Mouse (Mus musculus) right cerebral cortex, adult 2 months (tissue): ENCODE measurements around the gene Polr1a.
"Not testable (repeated sequence)": the region's sequence is repeated elsewhere in the genome, so short reads cannot be mapped to it uniquely, and the experiment has no call there.

Source experiments
- DNase-seq, 2 experiments: peaks; one replicate each; pipeline ENCODE4 v3.0.0; 2021 to 2022; ENCODE audit warnings: low spot score in 2 of 2

Polr1a gene

GRCm38 (mm10) chr6:71908481-71909381 lies at the start of gene Polr1a, which contains the start of gene Ptcd3:
TSS of gene Polr1a (plus strand) at chr6:71909053.
TSS of gene Ptcd3 (minus strand) at chr6:71908750.
- DNase-seq: peak; percentile 92 to 95

- no peak for DNase-seq
Observed at GRCm38 (mm10) chr6:71867751-71868150, 41.1 kb upstream of the Polr1a start.

- DNase-seq: no peak
Observed at GRCm38 (mm10) chr6:71868809-71869208, 40.0 kb upstream of the Polr1a start.

- DNase-seq: no peak
Observed at GRCm38 (mm10) chr6:71871396-71871795, 37.5 kb upstream of the Polr1a start.

GRCm38 (mm10) chr6:71877965-71878760 lies 30.7 kb upstream of the Polr1a start:
- DNase-seq: no peak

GRCm38 (mm10) chr6:71893263-71893662 lies 15.6 kb upstream of the Polr1a start:
- no peak for DNase-seq

GRCm38 (mm10) chr6:71907702-71908235 lies 1.1 kb upstream of the Polr1a start:
- DNase-seq: no peak

- DNase-seq: no peak
Observed at GRCm38 (mm10) chr6:71909384-71909783, 531 bp downstream of the Polr1a start.

- no peak for DNase-seq
Observed at GRCm38 (mm10) chr6:71909840-71910239, 987 bp downstream of the Polr1a start.

GRCm38 (mm10) chr6:71911686-71912450 lies 3.0 kb downstream of the Polr1a start:
- DNase-seq: no peak

- no peak for DNase-seq
Observed at GRCm38 (mm10) chr6:71920752-71921151, 11.9 kb downstream of the Polr1a start.

- not testable (repeated sequence) for DNase-seq
Observed at GRCm38 (mm10) chr6:71925233-71925632, 16.4 kb downstream of the Polr1a start.

- DNase-seq: peak; percentile 71 to 78
Observed at GRCm38 (mm10) chr6:71927911-71928310, 19.1 kb downstream of the Polr1a start.

- DNase-seq: no peak
Observed at GRCm38 (mm10) chr6:71930053-71930452, 21.2 kb downstream of the Polr1a start.

- no peak for DNase-seq
Observed at GRCm38 (mm10) chr6:71930830-71931437, 22.1 kb downstream of the Polr1a start.

- no peak for DNase-seq
Observed at GRCm38 (mm10) chr6:71932347-71932746, 23.5 kb downstream of the Polr1a start.

GRCm38 (mm10) chr6:71934081-71934556 lies 25.3 kb downstream of the Polr1a start:
- no peak for DNase-seq

- DNase-seq: no peak
Observed at GRCm38 (mm10) chr6:71935737-71936136, 26.9 kb downstream of the Polr1a start.

GRCm38 (mm10) chr6:71940912-71941311 lies 32.1 kb downstream of the Polr1a start:
- DNase-seq: no peak

- DNase-seq: peak in 1 of 2 experiments; percentile 6
Observed at GRCm38 (mm10) chr6:71945101-71945500, 36.2 kb downstream of the Polr1a start.

GRCm38 (mm10) chr6:71946121-71946520 lies 37.3 kb downstream of the Polr1a start:
- no peak for DNase-seq
